Mouse (Mus musculus) liver, embryonic 14.5 days (tissue): Measurements from ENCODE around the gene Rab3d.

Experiments used
- CTCF ChIP-seq: IDR thresholded peaks from 2 replicates; pipeline ENCODE4 v1.5.1; 2016; ENCODE audit warnings: antibody characterized with exemption, low read depth, control low read depth
- EP300 ChIP-seq: IDR thresholded peaks from 2 replicates; pipeline ENCODE4 v1.6.1; 2016; ENCODE audit warnings: antibody characterized with exemption, low read depth

- TF ChIP-seq CTCF (no peak), EP300 (no peak)
These were observed 36.6 kb upstream of the Rab3d start for GRCm38 (mm10) chr9:21954635-21955034.
